Mouse (Mus musculus) urinary bladder, postnatal 25 days (tissue): ENCODE measurements around the gene Mlana.

ENCODE experiments used
- DNase-seq: peaks from one replicate; pipeline ENCODE4 v3.0.0; 2022; ENCODE audit warnings: low spot score

Mlana gene

DNA sequence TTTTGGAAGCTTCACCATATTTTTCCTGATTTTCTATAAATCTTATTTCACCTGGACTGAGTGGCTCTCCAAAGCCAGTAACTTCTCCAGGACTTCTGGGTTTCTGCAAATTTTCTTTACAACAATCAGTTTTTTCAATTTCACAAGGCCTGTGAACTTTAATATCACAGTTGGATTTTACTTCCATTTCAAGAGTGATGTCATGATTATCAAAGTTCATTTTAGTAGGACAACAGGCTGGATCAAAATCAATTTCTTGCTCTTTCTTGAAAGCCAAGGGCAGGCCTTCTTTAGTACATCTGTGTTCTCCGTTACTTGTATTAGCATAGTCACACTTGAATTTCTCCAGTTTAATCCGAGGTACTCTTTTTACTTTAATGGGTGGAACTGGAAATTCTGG is 56.3 kb downstream of the Mlana start:
- no peak for DNase-seq
